Mouse (Mus musculus): ENCODE measurements around the gene Prpf6. TPM values are rescaled to one million over a fixed set of nuclear protein-coding genes. Genes with fewer than 3 reads are reported as not detected.

The Prpf6 gene
- polyA plus RNA-seq, 2 experiments, result 41.6 to 57.9 TPM

- Histone ChIP-seq H3K4me3 (replicated peaks; ENCODE audit: low read length) (no peak overlapping the region), H3K4me1 (ENCODE audit: control insufficient read depth, insufficient read depth, low read length) (no peaks in the 10 kb centered on the region), H3K9me3 (ENCODE audit: control insufficient read depth, low read length) (no peaks in the 10 kb centered on the region), H3K9ac (ENCODE audit: low read depth, low read length, severe bottlenecking) (no peak overlapping the region), H3K27ac (replicated peaks; ENCODE audit: low read depth, low read length) (no peak overlapping the region), H3K4me2 (replicated peaks; ENCODE audit: low read depth, low read length, severe bottlenecking) (no peak overlapping the region), H3K27me3 (ENCODE audit: control insufficient read depth, insufficient read depth, low read length) (no peaks in the 10 kb centered on the region), H3K36me3 (ENCODE audit: control insufficient read depth, insufficient read depth, low read length) (peaks cover 46% of the 10 kb centered on the region)
- ATAC-seq (ENCODE audit: low FRiP score, low read depth) (no peak), DNase-seq (ENCODE audit: low spot score) (no peak)
- TF ChIP-seq POLR2A (IDR thresholded peaks at IDR 0.05; ENCODE audit: borderline replicate concordance, extremely low read depth, insufficient read depth, insufficient read length), result no peak
These were observed 37.9 kb upstream of the Prpf6 start for GRCm38 (mm10) chr2:181553772-181554171.

- Histone ChIP-seq H3K4me3 (replicated peaks; ENCODE audit: low read length) (no peak overlapping the region), H3K9ac (ENCODE audit: low read depth, low read length, severe bottlenecking) (no peak overlapping the region), H3K4me1 (ENCODE audit: control insufficient read depth, insufficient read depth, low read length) (no peaks in the 10 kb centered on the region), H3K27me3 (ENCODE audit: control insufficient read depth, insufficient read depth, low read length) (no peaks in the 10 kb centered on the region), H3K27ac (replicated peaks; ENCODE audit: low read depth, low read length) (no peak overlapping the region), H3K36me3 (ENCODE audit: control insufficient read depth, insufficient read depth, low read length) (peaks cover 6% of the 10 kb centered on the region), H3K9me3 (ENCODE audit: control insufficient read depth, low read length) (no peaks in the 10 kb centered on the region), H3K4me2 (replicated peaks; ENCODE audit: low read depth, low read length, severe bottlenecking) (no peak overlapping the region)
- no peak for DNase-seq (ENCODE audit: low spot score)
- TF ChIP-seq POLR2A (IDR thresholded peaks at IDR 0.05; ENCODE audit: borderline replicate concordance, extremely low read depth, insufficient read depth, insufficient read length), result no peak
- no peak for ATAC-seq (ENCODE audit: low FRiP score, low read depth)
- 83% methylated on average over 3 of the region's 3 CpGs for WGBS
These were observed 24.3 kb upstream of the Prpf6 start for GRCm38 (mm10) chr2:181567338-181567737.

- Histone ChIP-seq H3K36me3 (ENCODE audit: control insufficient read depth, insufficient read depth, low read length) (peaks cover 12% of the 10 kb centered on the region), H3K27ac (replicated peaks; ENCODE audit: low read depth, low read length) (no peak overlapping the region), H3K4me2 (replicated peaks; ENCODE audit: low read depth, low read length, severe bottlenecking) (no peak overlapping the region), H3K4me1 (ENCODE audit: control insufficient read depth, insufficient read depth, low read length) (no peaks in the 10 kb centered on the region), H3K9ac (ENCODE audit: low read depth, low read length, severe bottlenecking) (no peak overlapping the region), H3K9me3 (ENCODE audit: control insufficient read depth, low read length) (no peaks in the 10 kb centered on the region), H3K27me3 (ENCODE audit: control insufficient read depth, insufficient read depth, low read length) (no peaks in the 10 kb centered on the region), H3K4me3 (replicated peaks; ENCODE audit: low read length) (no peak overlapping the region)
- ATAC-seq (ENCODE audit: low FRiP score, low read depth), result no peak
- WGBS, result 72% methylated on average over 7 of the region's 7 CpGs
- TF ChIP-seq POLR2A (IDR thresholded peaks at IDR 0.05; ENCODE audit: borderline replicate concordance, extremely low read depth, insufficient read depth, insufficient read length), result no peak
- DNase-seq (ENCODE audit: low spot score), result peak; percentile 21
These were observed 23.2 kb upstream of the Prpf6 start for GRCm38 (mm10) chr2:181568272-181569008.

- Histone ChIP-seq H3K27me3 (ENCODE audit: control insufficient read depth, insufficient read depth, low read length) (no peaks in the 10 kb centered on the region), H3K4me2 (replicated peaks; ENCODE audit: low read depth, low read length, severe bottlenecking) (no peak overlapping the region), H3K9me3 (ENCODE audit: control insufficient read depth, low read length) (no peaks in the 10 kb centered on the region), H3K27ac (replicated peaks; ENCODE audit: low read depth, low read length) (no peak overlapping the region), H3K4me1 (ENCODE audit: control insufficient read depth, insufficient read depth, low read length) (no peaks in the 10 kb centered on the region), H3K4me3 (replicated peaks; ENCODE audit: low read length) (no peak overlapping the region), H3K36me3 (ENCODE audit: control insufficient read depth, insufficient read depth, low read length) (peaks cover 17% of the 10 kb centered on the region), H3K9ac (ENCODE audit: low read depth, low read length, severe bottlenecking) (no peak overlapping the region)
- TF ChIP-seq POLR2A (IDR thresholded peaks at IDR 0.05; ENCODE audit: borderline replicate concordance, extremely low read depth, insufficient read depth, insufficient read length), result no peak
- ATAC-seq (ENCODE audit: low FRiP score, low read depth) (no peak), DNase-seq (ENCODE audit: low spot score) (no peak)
- 90% methylated on average over 10 of the region's 10 CpGs for WGBS
These were observed 21.8 kb upstream of the Prpf6 start for GRCm38 (mm10) chr2:181569856-181570255.

GRCm38 (mm10) chr2:181570375-181570774 is 21.3 kb upstream of the Prpf6 start:
- Histone ChIP-seq H3K36me3 (ENCODE audit: control insufficient read depth, insufficient read depth, low read length) (peaks cover 18% of the 10 kb centered on the region), H3K27ac (replicated peaks; ENCODE audit: low read depth, low read length) (no peak overlapping the region), H3K27me3 (ENCODE audit: control insufficient read depth, insufficient read depth, low read length) (no peaks in the 10 kb centered on the region), H3K4me1 (ENCODE audit: control insufficient read depth, insufficient read depth, low read length) (no peaks in the 10 kb centered on the region), H3K9ac (ENCODE audit: low read depth, low read length, severe bottlenecking) (no peak overlapping the region), H3K4me2 (replicated peaks; ENCODE audit: low read depth, low read length, severe bottlenecking) (no peak overlapping the region), H3K4me3 (replicated peaks; ENCODE audit: low read length) (no peak overlapping the region), H3K9me3 (ENCODE audit: control insufficient read depth, low read length) (no peaks in the 10 kb centered on the region)
- WGBS, result 85% methylated on average over 8 of the region's 8 CpGs
- TF ChIP-seq POLR2A (IDR thresholded peaks at IDR 0.05; ENCODE audit: borderline replicate concordance, extremely low read depth, insufficient read depth, insufficient read length), result no peak
- DNase-seq (ENCODE audit: low spot score) (no peak), ATAC-seq (ENCODE audit: low FRiP score, low read depth) (no peak)
